Mouse (Mus musculus): Measurements from ENCODE around the gene Tacc3.

DNA sequence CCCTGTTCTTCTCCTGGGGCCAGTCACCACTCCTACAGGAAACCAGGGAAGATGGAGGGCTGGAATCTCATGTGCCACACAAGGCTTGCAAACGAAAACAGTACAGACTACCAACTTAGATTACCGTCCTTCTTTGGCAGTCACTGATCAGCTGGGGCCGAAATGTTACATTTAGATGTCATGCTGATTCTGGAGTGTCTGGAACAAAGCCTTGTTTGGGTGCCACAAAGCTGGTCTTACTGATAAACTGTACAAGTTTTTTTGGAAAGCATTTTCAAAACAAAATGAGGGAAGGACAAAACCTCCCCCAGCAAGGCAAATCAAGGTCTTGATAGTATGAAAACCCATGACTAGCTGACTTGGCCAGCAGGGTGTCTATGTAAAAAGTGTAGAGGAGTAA, 34.2 kb upstream of the Tacc3 start:
- TF ChIP-seq POLR2A (IDR thresholded peaks at IDR 0.05; ENCODE audit: low read depth, low read length): no peak
- TF ChIP-seq CTCF (IDR thresholded peaks at IDR 0.05; ENCODE audit: borderline replicate concordance, insufficient read depth, low read length): no peak
